Mouse (Mus musculus) heart, adult 2 months (tissue): Measurements from ENCODE around the gene Cmtm8. TPM values are rescaled to one million over a fixed set of nuclear protein-coding genes. Genes with fewer than 3 reads are reported as not detected.
A peak's percentile ranks its signal among the peaks of the same experiment; 100 is the strongest.

Experiments used
- DNase-seq, 2 experiments: peaks; one replicate each; pipeline ENCODE4 v3.0.0; 2021
- H3K27ac ChIP-seq: fragments of 200-600 bp; 2 replicates; pipeline ENCODE4 v1.8.1; 2022
- H3K27me3 ChIP-seq: fragments of 200-500 bp; 2 replicates; pipeline ENCODE4 v1.6.1; 2012; ENCODE audit warnings: mild to moderate bottlenecking, low read length, inconsistent platforms, mixed read lengths; ENCODE audit not compliant: control insufficient read depth, insufficient read depth
- H3K36me3 ChIP-seq: fragments of 200-500 bp; 2 replicates; pipeline ENCODE4 v1.6.1; 2012; ENCODE audit warnings: low read length, inconsistent platforms; ENCODE audit not compliant: control insufficient read depth, insufficient read depth
- H3K4me1 ChIP-seq: fragments of 200-500 bp; 2 replicates; pipeline ENCODE4 v1.6.1; 2011; ENCODE audit warnings: low read length; ENCODE audit not compliant: control insufficient read depth, insufficient read depth
- H3K4me3 ChIP-seq: fragments of 200-600 bp; 2 replicates; pipeline ENCODE4 v1.8.1; 2022
- H3K79me2 ChIP-seq: fragments of 200-500 bp; replicated peaks from 2 replicates; pipeline ENCODE4 v1.6.1; 2012; ENCODE audit warnings: mild to moderate bottlenecking, inconsistent platforms, low read length, moderate library complexity, mixed read lengths; ENCODE audit not compliant: control insufficient read depth, insufficient read depth
- H3K9ac ChIP-seq: fragments of 200-500 bp; 2 replicates; pipeline ENCODE4 v1.6.1; 2012; ENCODE audit warnings: low read depth, mild to moderate bottlenecking, control low read depth, inconsistent platforms, low read length, mixed read lengths
- CTCF ChIP-seq: fragments of 200-600 bp; IDR thresholded peaks from 2 replicates; pipeline ENCODE4 v1.8.1; 2022; ENCODE audit warnings: antibody characterized with exemption, mild to moderate bottlenecking, moderate library complexity
- EP300 ChIP-seq: fragments of 200-500 bp; IDR thresholded peaks from 2 replicates; pipeline ENCODE4 v1.6.1; 2011; ENCODE audit warnings: low read depth, low read length, control low read depth; ENCODE audit not compliant: insufficient read depth
- POLR2A ChIP-seq: fragments of 200-500 bp; IDR thresholded peaks from 2 replicates; pipeline ENCODE4 v1.6.1; 2011; ENCODE audit warnings: mild to moderate bottlenecking, low read depth, low read length, control low read depth; ENCODE audit not compliant: insufficient read depth
- WGBS: fragments of 180-500 bp; shearing (Covaris S2); methylation state at CpG from one replicate; pipeline ENCODE4 v1.1.7; 2018; 5-methylcytosine and 5-hydroxymethylcytosine counted together
- intact Hi-C: fragments of 180-260 bp; cut with DNase I; formaldehyde crosslinking; loops from one replicate; pipeline ENCODE4 v1.15.1; 2025
- polyA plus RNA-seq: library from polyadenylated mRNA; depleted of rRNA; stranded (reverse); fragments of >200 nt; gene quantifications from 2 replicates; pipeline ENCODE4 v1.2.3, GENCODE M21; 2012
- total RNA-seq, 2 experiments: library from RNA; stranded (reverse); gene quantifications; 2 replicates each; pipeline ENCODE4 v1.2.3; 2021

The Cmtm8 gene
- total and polyA plus RNA-seq, 3 experiments: 11.5 to 28.7 (median 11.9) TPM

- intact Hi-C loops: loop anchor here (2.0 kb wide), 1 partner anchor 28 kb away; no protein-coding TSS in a partner anchor
- Histone ChIP-seq H3K4me3 (peak overlapping the region; percentile 75), H3K27ac (peak overlapping the region; percentile 82), H3K9ac (peak overlapping the region; percentile 59), H3K27me3 (no peaks in the 10 kb centered on the region), H3K36me3 (no peaks in the 10 kb centered on the region), H3K79me2 (no peaks in the 10 kb centered on the region), H3K4me1 (no peaks in the 10 kb centered on the region)
- 2% methylated on average over 38 of the region's 38 CpGs for WGBS
- peak; percentile 75 to 80 for DNase-seq
- TF ChIP-seq EP300 (no peak), CTCF (no peak), POLR2A (0 out of 2 replicates have a peak, but pooled peaks have one; percentile 21)
These were observed 63.0 kb downstream of the Cmtm8 start for GRCm38 (mm10) chr9:114780746-114781525.

- no peaks in the 10 kb centered on the region for H3K79me2 ChIP-seq
- no peaks in the 10 kb centered on the region for H3K27me3 ChIP-seq
- DNase-seq: peak; percentile 27 to 40
- peak overlapping the region; percentile 2; the same call in 1 of the 2 replicates for H3K9ac ChIP-seq
- no peaks in the 10 kb centered on the region for H3K36me3 ChIP-seq
- TF ChIP-seq EP300 (no peak), CTCF (no peak), POLR2A (no peak)
- no peaks in the 10 kb centered on the region for H3K4me1 ChIP-seq
- H3K27ac ChIP-seq: peak overlapping the region; percentile 82
- intact Hi-C loops: loop anchor here (2.0 kb wide), 1 partner anchor 27 kb away; no protein-coding TSS in a partner anchor
- peak overlapping the region; percentile 6; the same call in 1 of the 2 replicates for H3K4me3 ChIP-seq
- WGBS: 55% methylated on average over 23 of the region's 23 CpGs
These were observed 63.8 kb downstream of the Cmtm8 start for GRCm38 (mm10) chr9:114779984-114780745.

GRCm38 (mm10) chr9:114778877-114779276 lies 65.1 kb downstream of the Cmtm8 start:
- no peak for DNase-seq
- no peak overlapping the region for H3K4me3 ChIP-seq
- H3K9ac ChIP-seq: no peak overlapping the region
- TF ChIP-seq EP300: no peak
- TF ChIP-seq CTCF: no peak
- no peak for TF ChIP-seq POLR2A
- no peaks in the 10 kb centered on the region for H3K79me2 ChIP-seq
- H3K27me3 ChIP-seq: no peaks in the 10 kb centered on the region
- H3K36me3 ChIP-seq: no peaks in the 10 kb centered on the region
- 86% methylated on average over 7 of the region's 7 CpGs for WGBS
- H3K27ac ChIP-seq: no peak overlapping the region
- intact Hi-C loops: no loop called here
- peaks cover 5% of the 10 kb centered on the region for H3K4me1 ChIP-seq

- Histone ChIP-seq H3K4me1 (peaks cover 5% of the 10 kb centered on the region), H3K4me3 (no peak overlapping the region), H3K79me2 (no peaks in the 10 kb centered on the region), H3K36me3 (no peaks in the 10 kb centered on the region), H3K27me3 (no peaks in the 10 kb centered on the region), H3K27ac (no peak overlapping the region), H3K9ac (no peak overlapping the region)
- intact Hi-C loops: no loop called here
- no peak for DNase-seq
- WGBS: 82% methylated on average over 7 of the region's 7 CpGs
- TF ChIP-seq CTCF (no peak), EP300 (no peak), POLR2A (no peak)
These were observed 65.9 kb downstream of the Cmtm8 start for GRCm38 (mm10) chr9:114778047-114778390.

GRCm38 (mm10) chr9:114777178-114778046 lies 66.5 kb downstream of the Cmtm8 start:
- H3K27ac ChIP-seq: no peak overlapping the region
- intact Hi-C loops: no loop called here

More at GRCm38 (mm10) chr9:114777178-114778046, 66.5 kb downstream of the Cmtm8 start:
- H3K36me3 ChIP-seq: no peaks in the 10 kb centered on the region
- H3K79me2 ChIP-seq: no peaks in the 10 kb centered on the region
- DNase-seq: no peak
- no peaks in the 10 kb centered on the region for H3K27me3 ChIP-seq
- H3K4me1 ChIP-seq: peaks cover 5% of the 10 kb centered on the region
- 65% methylated on average over 6 of the region's 6 CpGs for WGBS
- no peak overlapping the region for H3K4me3 ChIP-seq
- no peak overlapping the region for H3K9ac ChIP-seq
- TF ChIP-seq EP300: no peak
- TF ChIP-seq CTCF: no peak
- TF ChIP-seq POLR2A: no peak
